Mouse (Mus musculus) left cerebral cortex, adult 2 months (tissue): ENCODE measurements around the gene Rps6kc1. TPM values are rescaled to one million over a fixed set of nuclear protein-coding genes. Genes with fewer than 3 reads are reported as not detected.

Source experiments
- DNase-seq, 2 experiments: peaks; one replicate each; pipeline ENCODE4 v3.0.0; 2021 to 2022; ENCODE audit warnings: low spot score in 2 of 2, mixed read lengths in 1 of 2; ENCODE audit errors: extremely low spot score in 1 of 2
- H3K27ac ChIP-seq: fragments of 200-600 bp; 2 replicates; pipeline ENCODE4 v1.8.1; 2022
- H3K4me3 ChIP-seq: fragments of 200-600 bp; 2 replicates; pipeline ENCODE4 v1.8.1; 2022
- CTCF ChIP-seq: fragments of 200-600 bp; IDR thresholded peaks from 2 replicates; pipeline ENCODE4 v1.8.1; 2022; ENCODE audit warnings: antibody characterized with exemption, mild to moderate bottlenecking, moderate library complexity
- intact Hi-C: fragments of 180-260 bp; cut with DNase I; formaldehyde crosslinking; loops from one replicate; pipeline ENCODE4 v1.15.1; 2025
- long read RNA-seq, 2 experiments: library from polyadenylated mRNA; stranded (forward); transcript quantifications; one replicate each; pipeline ENCODE4 v2.0.0; 2021; ENCODE audit warnings: borderline mapping rate in 2 of 2
- total RNA-seq, 2 experiments: library from RNA; stranded (reverse); gene quantifications; 2 replicates each; pipeline ENCODE4 v1.2.3; 2021

The Rps6kc1 gene
- total RNA-seq = 100 to 1,000 TPM; 111 to 117 TPM
- long read RNA-seq, experiment 1, transcript Rps6kc1-201 (15 exons, 3,995 nt) = major isoform, 36 of 75 reads
- long read RNA-seq, experiment 1, partial matches to known transcripts = 10 of 75 reads
- long read RNA-seq, experiment 1, other reads (novel, unspliced or antisense) = 29 of 75 reads
- long read RNA-seq, experiment 2, transcript Rps6kc1-201 (15 exons, 3,995 nt) = major isoform, 20 of 51 reads
- long read RNA-seq, experiment 2, partial matches to known transcripts = 8 of 51 reads
- long read RNA-seq, experiment 2, other reads (novel, unspliced or antisense) = 23 of 51 reads

- intact Hi-C loops = loop anchor here (1.0 kb wide), 1 partner anchor 17 kb away; no protein-coding TSS in a partner anchor
- DNase-seq = peak; percentile 82 to 83
- Histone ChIP-seq H3K4me3 (peak within 1 kb of the TSS; percentile 97), H3K27ac (peak within 1 kb of the TSS; percentile 89)
- TF ChIP-seq CTCF = no peak
Measured at GRCm38 (mm10) chr1:190911415-190912123, at the start of gene Rps6kc1. Gene Rps6kc1 (minus strand): TSS chr1:190911770.

GRCm38 (mm10) chr1:190958821-190959220, 47.3 kb upstream of the Rps6kc1 start:
- intact Hi-C loops = no loop called here
- DNase-seq = no peak
- Histone ChIP-seq H3K27ac (no peak overlapping the region), H3K4me3 (no peak overlapping the region)
- no peak for TF ChIP-seq CTCF

GRCm38 (mm10) chr1:190953009-190953408, 41.4 kb upstream of the Rps6kc1 start:
- Histone ChIP-seq H3K27ac (no peak overlapping the region), H3K4me3 (no peak overlapping the region)
- no peak for TF ChIP-seq CTCF
- intact Hi-C loops = no loop called here
- no peak for DNase-seq

- intact Hi-C loops = no loop called here
- TF ChIP-seq CTCF = no peak
- H3K4me3 ChIP-seq = no peak overlapping the region
- DNase-seq = no peak
- no peak overlapping the region for H3K27ac ChIP-seq
Measured at GRCm38 (mm10) chr1:190951014-190951413, 39.4 kb upstream of the Rps6kc1 start.

- intact Hi-C loops = loop anchor here (5.0 to 10.0 kb wide), 2 partner anchors 228 to 326 kb away; no protein-coding TSS in a partner anchor
- DNase-seq = no peak
- no peak for TF ChIP-seq CTCF
- H3K4me3 ChIP-seq = no peak overlapping the region
- H3K27ac ChIP-seq = no peak overlapping the region
Measured at GRCm38 (mm10) chr1:190948846-190949245, 37.3 kb upstream of the Rps6kc1 start.

GRCm38 (mm10) chr1:190948439-190948838, 36.9 kb upstream of the Rps6kc1 start:
- TF ChIP-seq CTCF = no peak
- no peak overlapping the region for H3K4me3 ChIP-seq
- DNase-seq = no peak
- H3K27ac ChIP-seq = no peak overlapping the region
- intact Hi-C loops = loop anchor here (5.0 to 10.0 kb wide), 2 partner anchors 229 to 326 kb away; no protein-coding TSS in a partner anchor

GRCm38 (mm10) chr1:190947986-190948385, 36.4 kb upstream of the Rps6kc1 start:
- Histone ChIP-seq H3K4me3 (no peak overlapping the region), H3K27ac (no peak overlapping the region)
- TF ChIP-seq CTCF = no peak
- no peak for DNase-seq
- intact Hi-C loops = loop anchor here (5.0 to 10.0 kb wide), 2 partner anchors 229 to 327 kb away; no protein-coding TSS in a partner anchor

GRCm38 (mm10) chr1:190944109-190944760, 32.7 kb upstream of the Rps6kc1 start:
- intact Hi-C loops = loop anchor here (1.0 to 10.0 kb wide), 4 partner anchors 45 to 331 kb away; no protein-coding TSS in a partner anchor
- peak; percentile 90 for TF ChIP-seq CTCF
- H3K27ac ChIP-seq = no peak overlapping the region
- H3K4me3 ChIP-seq = no peak overlapping the region
- peak; percentile 68 to 77 for DNase-seq

- intact Hi-C loops = loop anchor here (5.0 to 10.0 kb wide), 2 partner anchors 82 to 335 kb away; no protein-coding TSS in a partner anchor
- TF ChIP-seq CTCF = no peak
- DNase-seq = no peak
- Histone ChIP-seq H3K27ac (no peak overlapping the region), H3K4me3 (no peak overlapping the region)
Measured at GRCm38 (mm10) chr1:190939803-190940202, 28.2 kb upstream of the Rps6kc1 start.

- H3K4me3 ChIP-seq = no peak overlapping the region; the same call in 1 of the 2 replicates
- intact Hi-C loops = no loop called here
- H3K27ac ChIP-seq = no peak overlapping the region
- no peak for TF ChIP-seq CTCF
- no peak for DNase-seq
Measured at GRCm38 (mm10) chr1:190930181-190930580, 18.6 kb upstream of the Rps6kc1 start.

GRCm38 (mm10) chr1:190929010-190929695, 17.6 kb upstream of the Rps6kc1 start:
- intact Hi-C loops = no loop called here
- peak in 1 of 2 experiments; percentile 53 for DNase-seq

More at GRCm38 (mm10) chr1:190929010-190929695, 17.6 kb upstream of the Rps6kc1 start:
- no peak for TF ChIP-seq CTCF
- Histone ChIP-seq H3K27ac (peak overlapping the region; percentile 93), H3K4me3 (peak overlapping the region; percentile 90)
